Mouse (Mus musculus) thymus, adult 2 months (tissue): ENCODE measurements at regions not wholly inside any gene's neighbourhood (a gene's known extent, or its start where the extent isn't known, plus 50 kb on each side); places are given as distances from the start of the nearest gene placed in this dataset.

Experiments
- CTCF ChIP-seq: fragments of 200-500 bp; IDR thresholded peaks from 2 replicates; pipeline ENCODE4 v1.5.1; 2012; ENCODE audit warnings: mild to moderate bottlenecking, control low read depth, low read length, moderate library complexity, borderline replicate concordance; ENCODE audit not compliant: control insufficient read depth, poor library complexity, insufficient read depth; ENCODE audit errors: extremely low read depth
- POLR2A ChIP-seq: fragments of 200-500 bp; IDR thresholded peaks from 2 replicates; pipeline ENCODE4 v1.6.1; 2012; ENCODE audit warnings: mild to moderate bottlenecking, low read length, control low read depth, moderate library complexity; ENCODE audit not compliant: control insufficient read depth, poor library complexity, insufficient read depth; ENCODE audit errors: extremely low read depth

DNA sequence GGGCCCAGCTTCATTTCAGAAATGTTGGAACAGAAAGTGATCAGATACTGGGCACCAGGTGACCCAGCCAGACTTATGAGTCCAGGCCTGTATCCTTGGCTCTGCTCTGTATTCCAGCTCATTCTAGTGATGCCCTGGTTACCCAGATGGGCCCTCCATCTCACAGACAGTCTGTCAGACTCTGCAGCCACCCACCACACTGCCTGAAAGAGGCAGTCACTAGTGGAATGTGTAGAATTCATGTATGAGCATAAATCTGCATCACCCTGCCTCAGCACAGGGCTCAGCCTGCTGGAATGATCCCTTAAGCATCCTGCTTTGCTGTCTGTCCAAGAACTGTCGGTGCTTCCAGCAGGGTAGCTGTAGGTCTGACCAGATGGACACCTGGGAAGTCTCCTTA, 51.8 kb upstream of the Nectin1 start:
- TF ChIP-seq CTCF, result no peak
- TF ChIP-seq POLR2A, result no peak
